Mouse (Mus musculus): ENCODE results near the gene Fmnl3.

Gene Fmnl3

DNA sequence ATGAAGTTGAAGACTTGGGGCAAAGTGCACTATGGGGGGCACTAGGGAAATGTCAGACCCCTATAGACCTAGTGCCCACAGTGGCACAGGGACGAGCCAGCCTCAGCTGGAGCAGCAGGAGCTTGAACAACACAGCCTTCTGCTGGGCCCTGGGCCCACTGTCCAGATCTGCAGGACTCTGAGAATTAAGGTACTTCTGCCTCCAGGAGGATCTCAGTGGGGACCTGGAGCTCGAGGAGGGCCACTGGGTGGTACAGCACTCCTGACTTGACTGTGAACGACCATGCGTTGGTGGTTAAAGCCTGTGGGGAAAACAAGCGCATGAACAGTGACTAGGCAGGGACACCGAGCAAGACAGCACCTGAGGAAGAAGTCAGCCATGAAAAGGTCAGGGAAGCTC is 52.2 kb downstream of the Fmnl3 start:
- no peak for DNase-seq (ENCODE audit: low read depth, low spot score)

DNA sequence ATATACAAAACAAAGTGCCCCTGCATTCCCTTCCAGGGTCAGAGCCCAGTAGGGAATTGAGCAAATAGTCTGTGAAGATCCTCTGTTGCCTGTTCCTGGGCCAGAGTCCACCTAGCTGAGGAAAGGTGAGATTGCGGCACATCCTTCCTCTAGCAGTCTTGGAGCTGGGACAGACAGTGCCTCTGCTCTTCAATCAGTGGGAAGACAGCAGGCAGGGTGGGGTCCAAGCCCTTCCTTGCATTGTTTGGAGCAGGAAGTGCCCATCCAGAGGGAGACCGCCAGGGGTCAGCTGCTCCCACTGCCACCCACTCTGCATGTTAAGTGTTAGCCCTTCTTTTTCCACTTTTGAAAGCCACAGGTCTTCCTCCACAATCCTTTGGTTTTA is 53.0 kb downstream of the Fmnl3 start:
- no peak for DNase-seq (ENCODE audit: low read depth, low spot score)

DNA sequence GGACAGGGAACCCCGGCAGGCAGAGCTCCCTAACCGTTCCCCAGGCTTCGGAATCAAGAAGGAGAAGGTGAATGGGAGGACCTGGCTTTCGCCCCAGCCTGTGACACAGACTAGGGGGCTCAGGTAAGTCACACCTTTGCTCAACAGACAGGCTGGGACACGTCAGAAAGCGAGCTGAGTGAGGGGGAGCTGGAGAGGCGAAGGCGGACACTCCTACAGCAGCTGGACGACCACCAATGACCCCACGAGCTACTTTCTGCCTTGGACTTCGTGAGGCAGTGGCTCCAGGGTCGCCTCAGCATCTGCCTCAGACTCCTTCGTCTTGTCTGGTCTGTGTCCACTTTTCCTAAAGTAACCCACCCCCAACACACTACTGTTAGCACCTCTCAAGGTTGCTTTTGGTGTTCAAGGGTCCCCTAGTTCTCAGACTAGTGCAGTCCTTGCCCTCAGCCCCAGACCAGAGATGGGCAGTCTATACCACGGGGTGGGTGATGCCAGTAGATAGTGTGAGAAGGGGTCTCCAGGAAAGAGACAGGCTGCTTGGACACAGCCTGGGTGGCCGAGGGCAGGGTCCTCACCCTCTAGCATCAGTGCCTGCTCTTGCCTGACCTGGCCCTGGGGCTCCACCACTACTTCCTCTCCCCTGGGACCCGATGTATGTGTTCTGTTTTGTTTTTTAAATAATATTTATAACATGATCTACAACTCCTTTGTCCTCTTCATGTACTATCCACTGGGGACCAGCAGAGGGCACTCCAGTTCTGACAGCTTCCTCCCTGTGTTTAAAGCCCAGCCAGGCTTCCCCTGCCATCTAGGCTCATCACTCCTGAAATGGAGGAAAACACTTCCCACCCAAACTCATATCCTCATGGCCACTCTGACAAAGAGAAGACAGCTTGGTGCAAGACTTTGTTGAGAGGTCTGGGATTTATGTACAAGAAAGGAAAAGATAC is 53.7 kb downstream of the Fmnl3 start:
- DNase-seq (ENCODE audit: low read depth, low spot score), result no peak

DNA sequence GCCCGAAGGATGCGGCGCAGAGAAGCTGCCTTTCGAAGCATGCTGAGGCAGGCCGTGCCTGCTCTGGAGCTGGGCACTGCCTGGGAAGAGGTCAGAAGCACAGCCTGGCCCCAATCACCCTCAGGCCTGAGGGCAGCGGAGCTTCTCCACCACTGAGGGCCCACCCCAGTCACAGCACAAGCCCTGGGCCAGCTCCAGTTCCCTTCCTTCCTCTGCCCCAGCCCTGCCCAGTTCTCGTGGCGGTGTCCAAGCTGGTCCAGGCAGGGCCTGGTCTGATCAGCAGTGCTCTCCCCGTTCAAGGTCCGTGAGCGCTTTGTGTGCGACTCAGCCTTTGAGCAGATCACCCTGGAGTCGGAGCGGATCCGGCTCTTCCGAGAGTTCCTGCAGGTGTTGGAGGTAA is 55.4 kb downstream of the Fmnl3 start:
- no peak for DNase-seq (ENCODE audit: low read depth, low spot score)

DNA sequence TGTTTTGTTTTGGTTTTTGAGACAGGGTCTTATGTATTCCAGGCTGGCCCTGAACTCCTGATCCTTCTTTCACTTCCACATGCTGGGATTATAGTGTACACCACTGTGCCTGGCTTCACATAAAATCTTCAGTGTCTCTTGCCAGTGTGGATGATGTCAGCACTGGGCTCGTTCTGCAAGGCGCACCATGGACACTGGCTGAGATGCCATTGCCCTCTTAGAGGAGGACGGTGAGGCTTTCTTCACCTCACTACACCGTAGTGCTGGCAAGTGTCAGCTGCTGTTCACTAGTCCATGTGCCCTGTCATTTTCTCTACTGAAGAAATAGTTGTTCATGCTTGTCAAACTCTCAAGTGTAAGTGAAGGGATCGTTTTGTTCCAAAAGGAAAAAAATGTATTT is 59.7 kb downstream of the Fmnl3 start:
- DNase-seq (ENCODE audit: low read depth, low spot score), result no peak

DNA sequence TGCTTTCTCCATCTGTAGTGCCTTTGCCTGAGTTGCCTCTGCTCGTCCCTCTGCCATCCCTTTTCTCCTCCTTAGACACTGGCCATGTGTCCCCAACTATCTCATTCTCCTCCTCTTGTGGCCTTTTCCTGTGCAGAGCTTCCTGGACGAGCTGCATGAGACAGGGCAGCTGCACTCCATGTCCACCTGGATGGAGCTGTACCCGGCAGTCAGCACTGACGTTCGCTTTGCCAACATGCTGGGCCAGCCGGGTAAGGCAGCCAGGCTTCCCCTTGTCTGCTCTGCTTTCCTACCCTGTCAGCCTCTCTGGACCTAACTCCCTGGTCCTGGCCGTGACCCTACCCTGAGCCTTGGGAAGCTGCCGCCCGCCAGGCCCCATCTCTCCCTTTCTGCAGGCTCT is 60.7 kb downstream of the Fmnl3 start:
- DNase-seq (ENCODE audit: low read depth, low spot score), result no peak

DNA sequence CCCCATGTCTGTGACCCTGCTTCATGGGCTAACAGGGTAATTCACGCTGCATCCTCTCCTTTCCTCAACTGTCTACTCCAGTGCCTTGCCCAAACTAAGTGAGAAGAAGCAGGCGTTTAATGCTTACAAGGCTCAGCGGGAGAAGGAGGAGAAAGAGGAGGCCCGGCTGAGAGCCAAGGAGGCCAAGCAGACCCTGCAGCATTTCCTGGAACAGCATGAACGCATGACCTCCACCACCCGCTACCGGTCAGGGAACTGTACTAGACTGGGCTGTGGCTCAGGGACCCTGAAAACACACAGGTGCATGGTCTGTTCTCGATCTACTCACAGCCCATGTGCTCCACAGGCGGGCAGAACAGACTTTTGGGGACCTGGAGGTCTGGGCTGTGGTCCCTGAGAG is 62.8 kb downstream of the Fmnl3 start:
- no peak for DNase-seq (ENCODE audit: low read depth, low spot score)

DNA sequence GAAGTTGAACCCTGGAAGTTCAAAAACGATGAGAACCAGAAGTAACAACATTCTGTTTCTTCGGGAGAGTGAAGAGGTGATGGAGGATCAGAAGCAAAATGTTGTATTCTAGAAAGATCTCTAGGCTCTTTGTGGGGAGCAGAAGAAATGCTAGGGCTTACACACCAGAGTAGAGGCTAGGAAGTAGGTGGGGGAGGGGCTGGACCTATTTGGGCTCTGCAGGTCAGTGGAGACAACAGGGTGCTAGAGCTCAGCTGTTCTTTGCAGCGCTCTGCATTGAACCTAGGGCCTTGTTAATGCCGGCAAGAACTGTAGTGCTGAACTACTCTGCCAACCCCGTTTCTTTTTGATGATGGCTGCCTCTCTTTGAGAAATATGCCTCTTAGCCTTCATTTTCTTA is 74.1 kb downstream of the Fmnl3 start:
- no peak for DNase-seq (ENCODE audit: low read depth, low spot score)

DNA sequence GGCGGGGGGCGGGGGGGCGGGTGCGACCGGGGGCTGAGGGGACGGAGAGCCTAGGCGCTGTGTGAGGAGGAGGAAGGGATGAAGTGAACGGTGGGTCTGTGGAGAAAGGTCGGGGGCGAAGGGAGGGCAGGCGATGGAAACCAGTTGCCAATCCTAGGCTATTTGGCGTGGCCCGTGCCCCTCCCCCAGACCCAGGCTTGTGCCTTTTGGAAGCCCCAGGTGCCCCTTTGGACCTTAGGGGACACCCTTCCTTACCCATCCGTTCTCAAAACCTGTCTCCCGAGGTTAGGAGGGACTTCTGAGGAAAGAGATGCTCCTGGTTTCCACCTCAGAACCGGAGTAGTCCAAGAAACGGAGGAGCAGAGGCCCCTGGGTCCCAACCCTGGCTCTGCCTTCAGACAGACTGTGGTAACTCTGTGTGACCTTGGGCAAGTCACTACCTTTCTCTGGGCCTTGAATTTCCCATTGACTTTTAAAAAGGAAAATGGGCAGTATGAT is 74.7 kb downstream of the Fmnl3 start, which contains the start of gene Fam186b:
Fam186b (minus strand) TSS at position 405 of the 498 bp plus-strand sequence.
- no peak for DNase-seq (ENCODE audit: low read depth, low spot score)

DNA sequence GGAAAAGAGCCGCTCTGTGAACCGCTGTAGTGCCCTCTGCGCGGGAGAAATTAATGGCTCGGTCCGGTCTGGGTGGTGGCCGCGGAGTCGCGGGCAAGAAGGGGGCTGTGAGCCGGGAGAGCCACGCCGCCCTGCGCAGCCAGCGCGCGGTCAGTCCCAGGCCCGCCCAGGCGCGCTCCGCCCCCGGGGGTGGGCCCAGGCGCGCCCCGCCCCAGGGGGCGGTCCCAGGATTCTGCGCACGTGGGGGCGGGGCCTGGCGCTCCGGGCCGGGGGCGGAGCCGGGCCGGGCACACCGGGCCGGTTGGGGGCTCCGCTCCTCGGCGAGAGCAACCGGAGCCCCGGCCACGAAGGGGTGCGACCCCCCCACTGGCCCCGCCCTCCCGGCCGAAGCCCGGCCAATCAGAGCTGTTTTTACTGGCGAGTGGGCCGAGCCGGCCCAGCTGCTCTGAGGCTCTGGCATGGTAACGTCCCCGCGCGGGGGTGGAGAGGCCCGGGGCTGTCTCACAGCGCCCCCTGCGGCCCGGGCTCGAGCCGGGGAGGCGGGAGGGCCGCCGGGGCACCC is 75.4 kb downstream of the Fmnl3 start, which contains the start of gene Prpf40b:
Prpf40b (plus strand) TSS at position 275 of the 562 bp plus-strand sequence.
- peak; percentile 73 for DNase-seq (ENCODE audit: low read depth, low spot score)

DNA sequence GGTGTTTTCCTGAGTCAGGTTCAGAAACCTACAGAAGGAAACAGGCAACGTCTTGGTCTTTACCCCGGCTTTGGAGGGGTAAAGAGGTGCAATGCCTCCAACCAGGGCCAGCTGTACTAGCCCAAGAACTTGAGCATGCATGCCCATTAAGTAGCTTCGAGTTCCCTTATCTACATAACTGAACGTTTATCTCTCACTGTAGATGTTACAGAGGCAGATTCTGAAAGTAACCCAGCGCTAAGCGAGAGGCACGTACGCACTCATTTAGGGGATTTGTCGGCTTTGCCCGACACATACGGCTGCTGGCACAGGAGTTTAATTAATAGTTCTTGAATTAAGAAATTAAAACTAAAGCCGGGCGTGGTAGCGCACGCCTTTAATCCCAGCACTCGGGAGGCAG is 76.0 kb downstream of the Fmnl3 start:
- no peak for DNase-seq (ENCODE audit: low read depth, low spot score)

DNA sequence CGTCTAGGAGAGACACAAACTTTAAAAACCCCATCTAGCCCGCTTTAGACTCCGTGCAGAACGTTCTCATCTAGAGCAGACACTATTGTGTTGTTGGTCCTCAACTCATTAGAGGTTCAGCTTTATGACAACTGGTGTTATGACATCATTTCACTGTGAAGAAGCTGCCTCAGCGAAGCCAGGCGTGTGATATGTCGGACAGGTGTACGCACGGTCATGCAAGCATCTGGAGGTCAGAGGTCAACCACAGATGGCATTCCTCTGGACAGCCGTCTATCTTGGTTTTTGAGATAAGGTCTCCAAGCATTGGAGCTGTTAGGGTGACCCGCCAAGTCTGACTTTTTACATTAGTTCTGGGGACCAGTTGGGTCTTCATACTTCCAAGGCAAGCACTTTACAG is 79.7 kb downstream of the Fmnl3 start:
- no peak for DNase-seq (ENCODE audit: low read depth, low spot score)

DNA sequence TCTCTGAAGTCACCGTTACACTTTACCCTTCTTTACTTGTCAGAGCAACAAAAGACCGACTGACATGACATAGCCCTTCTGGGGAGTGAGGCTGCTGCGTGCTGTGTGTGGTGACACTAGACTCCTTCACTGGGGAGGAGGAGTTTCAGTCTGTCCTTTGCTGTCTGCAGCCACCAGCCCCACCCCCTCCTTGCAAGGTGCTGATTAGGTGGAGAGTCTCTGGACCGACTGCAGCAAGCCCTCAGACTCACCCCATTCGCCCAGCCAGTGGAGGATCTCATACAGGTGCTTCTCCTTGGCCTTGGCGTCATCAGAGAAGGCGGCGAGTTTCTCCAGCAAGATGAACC is 85.1 kb downstream of the Fmnl3 start:
- DNase-seq (ENCODE audit: low read depth, low spot score), result no peak

DNA sequence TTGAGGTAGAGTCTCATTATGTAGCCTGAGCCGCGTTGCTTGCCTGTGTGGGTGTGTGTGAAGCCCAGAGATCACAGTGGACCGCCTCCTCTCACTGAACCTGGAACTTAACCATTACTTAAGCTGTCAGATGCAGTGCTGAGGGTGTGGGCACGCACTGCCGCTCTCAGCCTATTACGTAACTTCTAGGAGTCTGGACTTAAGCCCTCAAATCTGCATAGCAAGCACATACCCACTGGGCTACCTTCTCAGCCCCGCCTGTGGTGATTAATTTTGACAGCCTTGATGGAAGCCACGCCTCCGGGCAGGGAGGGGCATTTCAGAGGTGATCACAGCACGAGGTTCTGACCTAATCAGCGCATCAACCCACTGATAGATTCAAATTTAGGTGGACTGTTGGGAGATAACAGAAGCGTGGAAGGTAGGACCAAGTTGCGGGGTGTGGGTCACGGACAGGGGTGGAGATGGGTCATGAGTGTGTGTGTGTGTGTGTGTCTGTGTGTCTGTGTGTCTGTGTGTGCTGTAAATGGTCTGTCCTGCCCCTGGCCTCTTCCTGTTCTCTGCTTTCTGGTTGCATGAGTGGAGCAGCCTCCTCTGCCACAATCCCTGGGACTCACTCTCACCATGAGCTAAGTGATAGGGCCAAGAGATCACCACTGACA is 85.6 kb downstream of the Fmnl3 start:
- no peak for DNase-seq (ENCODE audit: low read depth, low spot score)

DNA sequence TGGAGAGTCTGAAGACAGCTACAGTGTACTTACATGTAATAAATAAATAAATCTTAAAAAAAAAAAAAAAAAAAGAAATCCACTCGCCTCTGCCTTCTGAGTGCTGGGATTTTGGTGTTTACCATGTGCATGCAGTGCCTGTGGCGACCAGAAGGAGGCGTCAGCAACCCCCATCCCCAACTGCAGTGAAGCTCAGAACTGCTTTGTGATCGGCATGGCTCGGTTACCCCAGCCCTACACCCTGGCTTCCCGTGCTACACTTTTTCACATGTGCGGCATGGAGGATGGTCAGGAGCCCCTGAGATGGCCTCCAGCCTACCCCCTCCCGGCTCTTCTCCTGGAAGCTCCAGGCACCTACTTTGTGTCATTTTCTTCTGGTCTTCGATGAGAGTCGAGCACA is 86.8 kb downstream of the Fmnl3 start:
- no peak for DNase-seq (ENCODE audit: low read depth, low spot score)

DNA sequence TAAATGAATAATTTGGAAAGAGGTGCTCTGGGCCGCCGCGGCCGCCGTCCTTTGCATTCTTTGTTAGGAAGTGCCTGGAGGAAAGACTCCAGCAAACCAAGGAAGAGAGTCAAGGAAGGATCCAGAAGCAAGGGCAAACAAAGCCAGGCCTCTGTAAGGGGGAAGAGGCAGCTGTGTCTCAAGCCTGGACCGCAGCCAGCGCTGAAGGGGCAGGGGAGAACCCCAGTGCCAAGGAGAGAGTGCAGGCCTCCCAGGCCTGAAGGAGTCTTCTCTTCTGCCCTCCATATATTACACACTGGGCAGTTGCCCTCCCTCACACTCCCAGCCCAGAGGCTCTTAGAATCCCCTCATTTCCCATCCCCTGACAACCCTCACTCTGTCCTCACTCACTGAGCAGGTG is 92.0 kb downstream of the Fmnl3 start:
- DNase-seq (ENCODE audit: low read depth, low spot score), result no peak

DNA sequence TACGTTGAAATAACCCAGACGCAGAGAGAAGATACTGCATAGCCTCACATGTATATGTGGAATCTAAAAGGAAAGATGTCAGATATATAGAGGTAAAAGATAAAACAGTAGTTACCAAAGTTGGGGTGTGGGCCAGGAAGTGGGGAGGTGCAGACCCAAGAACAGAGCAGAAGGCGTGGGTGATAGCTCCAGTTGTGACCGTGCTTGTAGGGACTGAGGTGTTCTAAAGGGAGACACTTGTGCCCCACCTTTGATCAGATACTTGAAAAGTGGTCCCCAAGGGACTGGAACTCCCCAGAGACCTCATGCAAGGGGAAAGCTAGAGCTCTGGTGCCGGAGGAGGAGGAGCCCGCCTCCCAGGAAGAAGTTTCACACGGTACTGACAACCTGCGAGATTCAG is 94.2 kb downstream of the Fmnl3 start:
- DNase-seq (ENCODE audit: low read depth, low spot score), result no peak
